Mouse (Mus musculus) neural tube, embryonic 14.5 days (tissue): ENCODE results near the gene Gmeb1. TPM values are rescaled to one million over a fixed set of nuclear protein-coding genes. Genes with fewer than 3 reads are reported as not detected.

Experiments
- ATAC-seq: fragments of 200-750 bp; cut with Nextera tagmentation; 2 replicates; pipeline ENCODE4 v1.8.0; 2017; ENCODE audit warnings: low read depth, mild to moderate bottlenecking, moderate TSS enrichment, moderate library complexity
- H3K27ac ChIP-seq: fragments of 300-500 bp; sonication (generic); 2 replicates; pipeline ENCODE4 v1.5.1; 2014; ENCODE audit warnings: low read depth, mild to moderate bottlenecking, control low read depth, low read length, moderate library complexity, mixed read lengths
- H3K27me3 ChIP-seq: fragments of 300-500 bp; sonication (generic); 2 replicates; pipeline ENCODE4 v1.6.1; 2014; ENCODE audit warnings: low read length; ENCODE audit not compliant: control insufficient read depth, insufficient read depth
- H3K36me3 ChIP-seq: fragments of 300-500 bp; sonication (generic); 2 replicates; pipeline ENCODE4 v1.6.1; 2014; ENCODE audit warnings: low read length, mixed read lengths; ENCODE audit not compliant: control insufficient read depth, insufficient read depth
- H3K4me1 ChIP-seq: fragments of 300-500 bp; sonication (generic); 2 replicates; pipeline ENCODE4 v1.6.1; 2014; ENCODE audit warnings: low read length; ENCODE audit not compliant: control insufficient read depth, insufficient read depth
- H3K4me2 ChIP-seq: fragments of 300-500 bp; sonication (generic); 2 replicates; pipeline ENCODE4 v1.6.1; 2014; ENCODE audit warnings: mild to moderate bottlenecking, low read depth, low read length, control low read depth
- H3K4me3 ChIP-seq: fragments of 300-500 bp; sonication (generic); 2 replicates; pipeline ENCODE4 v1.5.1; 2014; ENCODE audit warnings: low read depth, low read length, control low read depth, mixed read lengths
- H3K9ac ChIP-seq: fragments of 300-500 bp; sonication (generic); replicated peaks from 2 replicates; pipeline ENCODE4 v1.6.1; 2014; ENCODE audit warnings: low read depth, mild to moderate bottlenecking, control low read depth, low read length, mixed read lengths
- H3K9me3 ChIP-seq: fragments of 300-500 bp; sonication (generic); 2 replicates; pipeline ENCODE4 v1.6.1; 2016; ENCODE audit warnings: low read length; ENCODE audit not compliant: control insufficient read depth
- WGBS: fragments of 180-500 bp; shearing (Covaris S2); extraction: QIAGEN DNeasy Blood & Tissue Kit; methylation state at CpG from one replicate; pipeline ENCODE4 v1.1.7; 2014; 5-methylcytosine and 5-hydroxymethylcytosine counted together
- polyA plus RNA-seq: library from polyadenylated mRNA; unstranded; fragments of >200 nt; fragmentation: Nextera tagmentation; extraction: Ambion mirVana; gene quantifications from 2 replicates; pipeline ENCODE4 v1.2.1, GENCODE M21; 2014

Gmeb1 gene
- polyA plus RNA-seq, 1 experiment from 2014 or later = 38.3 TPM

DNA sequence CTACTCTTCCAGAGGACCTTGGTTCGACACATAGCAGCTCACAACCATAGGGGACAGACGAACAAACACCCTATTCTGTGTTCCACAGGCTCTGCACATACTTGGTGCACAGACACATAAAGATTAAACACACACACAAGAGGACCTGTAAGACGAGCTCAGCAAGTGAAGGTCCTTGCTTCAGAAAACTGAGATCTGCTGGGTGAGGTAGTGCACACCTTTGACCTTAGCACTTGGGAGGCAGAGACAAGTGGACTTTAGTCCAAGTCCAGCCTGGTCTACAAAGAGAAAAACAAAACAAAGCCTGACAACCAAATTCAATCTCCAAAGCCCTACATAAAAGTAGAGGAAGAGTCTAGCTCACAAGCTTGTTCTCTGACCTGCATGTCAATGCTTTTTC, 66.4 kb downstream of the Gmeb1 start:
- no peaks in the 10 kb centered on the region for H3K27me3 ChIP-seq
- no peak overlapping the region for H3K27ac ChIP-seq
- no peak for ATAC-seq
- H3K4me2 ChIP-seq = no peak overlapping the region
- peaks cover 13% of the 10 kb centered on the region; the same call in 1 of the 2 replicates for H3K4me1 ChIP-seq
- H3K9ac ChIP-seq = no peak overlapping the region
- H3K36me3 ChIP-seq = no peaks in the 10 kb centered on the region
- no peaks in the 10 kb centered on the region for H3K9me3 ChIP-seq
- no peak overlapping the region for H3K4me3 ChIP-seq
- WGBS = 91% methylated on average over 3 of the region's 3 CpGs

DNA sequence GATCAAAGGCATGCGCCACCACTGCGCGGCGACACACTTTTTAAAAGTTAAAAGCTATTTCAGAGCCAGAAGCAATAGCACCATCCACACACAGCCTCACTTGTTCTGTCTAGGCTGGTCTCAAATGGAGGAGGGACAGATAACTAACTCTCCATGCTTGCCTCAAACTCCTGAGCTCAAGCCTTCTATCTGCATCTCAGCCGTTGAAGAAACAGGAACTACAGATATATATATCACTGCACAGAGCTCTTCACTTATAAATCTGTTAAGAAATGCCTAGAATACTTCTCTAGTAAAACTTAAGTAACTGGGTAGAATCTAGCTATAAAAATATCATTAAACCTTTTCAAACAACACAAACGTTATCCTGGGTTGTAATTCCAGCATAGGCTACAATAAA, 67.0 kb downstream of the Gmeb1 start:
- no peak overlapping the region for H3K4me3 ChIP-seq
- WGBS = 94% methylated on average over 6 of the region's 6 CpGs
- no peaks in the 10 kb centered on the region for H3K27me3 ChIP-seq
- no peak overlapping the region for H3K27ac ChIP-seq
- no peaks in the 10 kb centered on the region for H3K9me3 ChIP-seq
- no peak overlapping the region for H3K9ac ChIP-seq
- H3K36me3 ChIP-seq = no peaks in the 10 kb centered on the region
- no peak overlapping the region for H3K4me2 ChIP-seq
- ATAC-seq = no peak
- H3K4me1 ChIP-seq = peaks cover 8% of the 10 kb centered on the region; the same call in 1 of the 2 replicates

DNA sequence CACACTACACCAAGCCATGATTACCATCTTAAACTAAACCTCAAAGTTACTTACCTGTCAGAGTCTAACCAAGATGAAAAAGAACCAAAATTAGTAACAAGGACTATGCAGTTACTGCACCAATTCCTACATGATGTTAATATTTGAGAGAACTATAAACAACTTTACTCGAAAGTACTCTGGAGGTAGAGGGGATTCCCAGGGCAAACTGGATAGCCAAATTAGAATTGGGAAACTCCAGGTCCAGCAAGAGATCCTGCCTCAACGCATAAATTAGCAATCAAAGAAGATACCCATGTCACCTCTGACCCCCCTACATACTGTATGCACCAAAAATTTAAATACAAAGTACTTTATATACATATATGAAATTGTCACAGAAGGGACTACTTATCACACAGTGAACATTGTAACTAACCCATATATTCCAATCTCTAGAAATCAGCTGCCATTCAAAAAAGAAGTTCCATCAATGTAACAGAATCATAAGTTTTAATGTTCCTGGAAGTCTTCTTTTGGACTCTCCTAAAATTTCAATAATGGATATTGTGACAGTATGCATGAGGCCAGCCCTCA, 73.5 kb downstream of the Gmeb1 start:
- Histone ChIP-seq H3K9ac (no peak overlapping the region), H3K4me2 (no peak overlapping the region), H3K27ac (no peak overlapping the region), H3K27me3 (no peaks in the 10 kb centered on the region), H3K4me1 (no peaks in the 10 kb centered on the region), H3K4me3 (no peak overlapping the region), H3K36me3 (peaks cover 14% of the 10 kb centered on the region), H3K9me3 (no peaks in the 10 kb centered on the region)
- 97% methylated on average over 2 of the region's 2 CpGs for WGBS
- ATAC-seq = no peak

DNA sequence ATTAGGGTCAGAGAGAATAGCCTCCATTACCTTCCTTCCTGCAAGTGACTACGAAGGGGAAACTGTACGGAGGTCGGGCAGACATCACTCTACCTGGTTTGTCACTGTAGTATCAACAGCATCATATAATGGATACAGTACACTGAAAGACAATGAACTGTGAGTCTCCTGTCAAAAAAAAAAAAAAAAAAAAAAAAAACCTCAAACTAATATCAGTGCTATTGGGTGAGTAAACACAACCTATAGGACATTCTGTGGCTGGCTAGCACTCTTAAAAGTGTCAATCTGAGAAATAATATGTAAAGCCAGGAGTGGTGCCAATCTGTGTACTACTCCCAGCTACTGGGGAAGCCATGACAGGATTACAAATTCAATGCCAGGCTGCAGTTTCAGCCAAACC, 78.2 kb downstream of the Gmeb1 start:
- Histone ChIP-seq H3K36me3 (peaks cover 14% of the 10 kb centered on the region), H3K27me3 (no peaks in the 10 kb centered on the region), H3K9ac (no peak overlapping the region), H3K9me3 (no peaks in the 10 kb centered on the region), H3K4me1 (no peaks in the 10 kb centered on the region), H3K27ac (no peak overlapping the region), H3K4me3 (no peak overlapping the region), H3K4me2 (no peak overlapping the region)
- WGBS = 94% methylated on average over 3 of the region's 3 CpGs
- ATAC-seq = no peak

DNA sequence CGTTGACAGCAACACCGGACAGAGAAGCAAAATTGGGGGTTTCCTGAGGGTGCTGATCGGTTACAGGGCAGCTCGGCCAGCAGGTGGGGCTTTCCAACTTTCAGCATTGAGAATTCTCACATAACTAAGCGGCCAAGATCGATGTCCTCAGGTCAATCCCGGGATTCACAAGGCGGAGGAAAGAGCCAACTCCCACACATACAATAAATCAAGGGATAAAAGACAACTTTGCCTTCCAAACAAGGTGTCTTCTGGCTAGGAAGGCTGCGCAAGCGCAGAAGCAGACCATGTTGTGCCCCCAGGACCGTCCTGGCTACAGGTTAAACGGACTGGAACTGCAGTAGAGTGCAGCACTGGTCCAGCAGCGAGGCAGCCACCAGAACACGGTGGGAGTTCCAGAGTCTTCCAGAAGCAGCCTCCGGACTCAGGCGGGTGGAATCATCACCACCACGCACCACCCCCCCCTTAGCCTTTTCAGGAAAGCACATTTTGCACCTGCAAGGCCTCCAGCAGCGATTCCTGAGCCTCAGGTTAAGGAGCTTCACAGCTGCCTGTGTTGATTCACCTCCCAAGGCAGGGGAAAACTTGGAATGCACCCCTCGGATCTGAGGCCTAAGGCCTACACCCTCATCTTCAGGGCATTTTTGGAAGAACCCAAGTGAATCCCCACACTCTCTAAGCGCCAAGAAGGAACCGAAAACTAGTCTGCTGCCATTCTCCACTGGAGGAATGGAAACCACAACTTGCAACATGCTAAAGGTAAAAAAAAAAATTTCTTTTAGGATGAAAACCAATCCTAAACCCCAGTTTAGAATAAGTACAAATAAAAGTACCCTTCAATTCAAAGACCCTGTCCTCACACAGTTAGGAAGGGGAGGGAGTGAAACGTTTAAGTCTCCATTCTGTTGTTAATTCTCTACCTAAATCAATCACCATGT, 79.4 kb downstream of the Gmeb1 start:
- Histone ChIP-seq H3K36me3 (peaks cover 14% of the 10 kb centered on the region), H3K9ac (no peak overlapping the region), H3K27ac (no peak overlapping the region), H3K4me2 (no peak overlapping the region), H3K9me3 (no peaks in the 10 kb centered on the region), H3K4me1 (no peaks in the 10 kb centered on the region), H3K4me3 (no peak overlapping the region), H3K27me3 (no peaks in the 10 kb centered on the region)
- WGBS = 66% methylated on average over 22 of the region's 22 CpGs
- no peak for ATAC-seq

GRCm38 (mm10) chr4:132180710-132181109, 80.7 kb downstream of the Gmeb1 start:
- Histone ChIP-seq H3K9ac (no peak overlapping the region), H3K27ac (no peak overlapping the region), H3K36me3 (peaks cover 12% of the 10 kb centered on the region), H3K4me1 (no peaks in the 10 kb centered on the region), H3K9me3 (no peaks in the 10 kb centered on the region), H3K4me3 (no peak overlapping the region), H3K4me2 (no peak overlapping the region), H3K27me3 (no peaks in the 10 kb centered on the region)
- no peak for ATAC-seq
- 80% methylated on average over 9 of the region's 9 CpGs for WGBS

DNA sequence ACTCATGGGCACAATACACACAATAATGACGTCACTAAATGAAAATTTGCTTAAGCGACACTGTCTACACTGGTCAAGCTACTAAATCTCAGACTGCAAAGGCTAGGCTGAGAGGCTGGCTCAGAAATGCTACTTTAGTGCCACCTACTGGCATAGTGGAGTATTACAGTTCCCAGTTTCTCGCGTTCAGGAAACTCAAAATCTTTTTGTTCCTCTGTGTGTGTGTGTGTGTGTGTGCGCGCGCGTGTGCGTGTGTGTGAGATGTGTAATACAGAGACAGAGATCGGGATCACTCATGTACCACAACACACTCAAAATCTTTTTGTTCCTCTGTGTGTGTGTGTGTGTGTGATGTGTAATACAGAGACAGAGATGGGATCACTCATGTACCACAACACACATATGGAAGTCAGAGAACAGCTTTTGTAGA, 82.8 kb downstream of the Gmeb1 start:
- H3K4me1 ChIP-seq = no peaks in the 10 kb centered on the region
- no peak overlapping the region for H3K4me2 ChIP-seq
- WGBS = 10% methylated on average over 10 of the region's 10 CpGs
- no peak overlapping the region for H3K27ac ChIP-seq
- peak; percentile 87 for ATAC-seq
- no peaks in the 10 kb centered on the region for H3K27me3 ChIP-seq
- no peaks in the 10 kb centered on the region for H3K9me3 ChIP-seq
- H3K36me3 ChIP-seq = no peaks in the 10 kb centered on the region; the same call in none of the 2 replicates
- H3K4me3 ChIP-seq = no peak overlapping the region
- H3K9ac ChIP-seq = no peak overlapping the region

GRCm38 (mm10) chr4:132176474-132176873, 84.9 kb downstream of the Gmeb1 start:
- H3K27me3 ChIP-seq = no peaks in the 10 kb centered on the region
- no peak overlapping the region for H3K4me3 ChIP-seq
- no peaks in the 10 kb centered on the region for H3K4me1 ChIP-seq
- no peaks in the 10 kb centered on the region; the same call in none of the 2 replicates for H3K36me3 ChIP-seq
- no peak overlapping the region for H3K9ac ChIP-seq
- no peaks in the 10 kb centered on the region for H3K9me3 ChIP-seq
- no peak for ATAC-seq
- WGBS = 55% methylated on average over 10 of the region's 10 CpGs
- no peak overlapping the region for H3K4me2 ChIP-seq
- H3K27ac ChIP-seq = no peak overlapping the region
